Mouse (Mus musculus) mouse trophoblast stem cell (cell line): Measurements from ENCODE around the gene Kif3b.
"Not testable (repeated sequence)": the region's sequence is repeated elsewhere in the genome, so short reads cannot be mapped to it uniquely, and the experiment has no call there.

Experiments used
- in situ Hi-C, 2 experiments: fragments of 300-500 bp; cut with MseI, MboI; formaldehyde crosslinking; loops; 2 replicates in 1 of 2; 3 replicates in 1 of 2; pipeline ENCODE4 v1.15.1; 2025

Kif3b gene

GRCm38 (mm10) chr2:153290938-153291928 is at the start of gene Kif3b:
Kif3b (plus strand) TSS chr2:153291413.
- in situ Hi-C loops, result no loop called here

GRCm38 (mm10) chr2:153242156-153242555 is 49.1 kb upstream of the Kif3b start:
- in situ Hi-C loops, result no loop called here

GRCm38 (mm10) chr2:153249751-153250150 is 41.5 kb upstream of the Kif3b start:
- in situ Hi-C loops, result no loop called here

- in situ Hi-C loops, result no loop called here
Observed at GRCm38 (mm10) chr2:153256604-153257003, 34.6 kb upstream of the Kif3b start.

- in situ Hi-C loops, result no loop called here
Observed at GRCm38 (mm10) chr2:153259030-153259863, 32.0 kb upstream of the Kif3b start.

GRCm38 (mm10) chr2:153259864-153260674 is 31.1 kb upstream of the Kif3b start:
- in situ Hi-C loops, result no loop called here

- in situ Hi-C loops, result no loop called here
Observed at GRCm38 (mm10) chr2:153263053-153263452, 28.2 kb upstream of the Kif3b start.

- in situ Hi-C loops, result no loop called here
Observed at GRCm38 (mm10) chr2:153267331-153267730, 23.9 kb upstream of the Kif3b start.

GRCm38 (mm10) chr2:153270231-153270915 is 20.8 kb upstream of the Kif3b start:
- in situ Hi-C loops, result not testable (repeated sequence)

GRCm38 (mm10) chr2:153274200-153274918 is 16.9 kb upstream of the Kif3b start:
- in situ Hi-C loops, result not testable (repeated sequence)

GRCm38 (mm10) chr2:153274919-153275247 is 16.3 kb upstream of the Kif3b start:
- in situ Hi-C loops, result no loop called here

GRCm38 (mm10) chr2:153275577-153275976 is 15.6 kb upstream of the Kif3b start:
- in situ Hi-C loops, result not testable (repeated sequence)

GRCm38 (mm10) chr2:153276440-153276839 is 14.8 kb upstream of the Kif3b start:
- in situ Hi-C loops, result no loop called here

GRCm38 (mm10) chr2:153276846-153277245 is 14.4 kb upstream of the Kif3b start:
- in situ Hi-C loops, result not testable (repeated sequence)

- in situ Hi-C loops, result no loop called here
Observed at GRCm38 (mm10) chr2:153278357-153278756, 12.9 kb upstream of the Kif3b start.

- in situ Hi-C loops, result no loop called here
Observed at GRCm38 (mm10) chr2:153283919-153284318, 7.3 kb upstream of the Kif3b start.

GRCm38 (mm10) chr2:153286524-153286923 is 4.7 kb upstream of the Kif3b start:
- in situ Hi-C loops, result no loop called here

GRCm38 (mm10) chr2:153287835-153288234 is 3.4 kb upstream of the Kif3b start:
- in situ Hi-C loops, result no loop called here

- in situ Hi-C loops, result no loop called here
Observed at GRCm38 (mm10) chr2:153292305-153292861, 1.2 kb downstream of the Kif3b start.

GRCm38 (mm10) chr2:153295196-153295595 is 4.0 kb downstream of the Kif3b start:
- in situ Hi-C loops, result no loop called here
